Mouse (Mus musculus): ENCODE data around the gene Kcnk7.

DNA sequence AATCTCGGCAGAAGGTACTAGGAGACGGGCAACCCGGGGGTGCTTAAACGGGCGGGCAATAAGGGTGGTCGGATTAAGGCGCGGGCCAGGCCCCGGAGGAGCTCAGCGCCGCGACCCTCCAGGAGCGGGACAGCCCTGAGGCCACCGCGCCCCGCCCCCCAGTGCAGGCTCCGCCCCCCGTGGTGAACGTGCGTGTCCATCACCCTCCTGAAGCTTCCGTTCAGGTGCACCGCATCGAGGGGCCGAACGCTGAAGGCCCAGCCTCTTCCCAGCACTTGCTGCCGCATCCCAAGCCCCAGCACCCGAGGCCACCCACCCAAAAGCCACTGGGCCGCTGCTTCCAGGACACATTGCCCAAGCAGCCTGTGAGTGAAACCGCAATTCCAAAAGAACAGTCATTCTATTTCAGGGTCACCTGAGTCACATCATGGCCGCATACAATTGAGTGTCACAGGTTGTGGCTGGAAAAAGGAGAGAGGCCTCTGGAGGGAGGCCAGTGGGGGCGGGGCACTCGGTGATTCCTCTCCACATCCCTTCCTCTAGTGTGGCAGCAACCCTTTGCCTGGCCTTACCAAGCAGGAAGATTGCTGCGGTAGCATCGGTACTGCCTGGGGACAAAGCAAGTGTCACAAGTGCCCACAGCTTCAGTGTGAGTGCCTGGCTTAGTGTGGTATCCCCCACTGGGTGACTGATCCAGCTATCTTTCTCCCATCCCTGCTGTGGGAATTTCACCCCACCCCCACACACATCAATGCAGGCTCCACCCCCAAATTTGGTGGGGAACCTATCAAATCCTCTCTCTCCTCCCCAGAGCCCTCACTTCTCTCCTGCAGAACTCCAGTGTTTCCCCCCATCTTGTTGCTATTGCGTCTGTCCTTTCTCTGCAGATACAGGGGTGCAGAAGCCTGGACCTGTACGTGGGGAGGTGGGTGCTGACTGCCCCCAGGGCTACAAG lies 41.9 kb downstream of the Kcnk7 start:
- TF ChIP-seq CTCF (IDR thresholded peaks at IDR 0.05; ENCODE audit: insufficient read depth, low read depth, low read length) (no peak), POLR2A (IDR thresholded peaks at IDR 0.05; ENCODE audit: insufficient read depth, low read depth, low read length) (no peak)

Data from olfactory bulb, adult 2 months (tissue).